17 mouse cellular contexts compared by ENCODE assay signal in the genomic region with DNA sequence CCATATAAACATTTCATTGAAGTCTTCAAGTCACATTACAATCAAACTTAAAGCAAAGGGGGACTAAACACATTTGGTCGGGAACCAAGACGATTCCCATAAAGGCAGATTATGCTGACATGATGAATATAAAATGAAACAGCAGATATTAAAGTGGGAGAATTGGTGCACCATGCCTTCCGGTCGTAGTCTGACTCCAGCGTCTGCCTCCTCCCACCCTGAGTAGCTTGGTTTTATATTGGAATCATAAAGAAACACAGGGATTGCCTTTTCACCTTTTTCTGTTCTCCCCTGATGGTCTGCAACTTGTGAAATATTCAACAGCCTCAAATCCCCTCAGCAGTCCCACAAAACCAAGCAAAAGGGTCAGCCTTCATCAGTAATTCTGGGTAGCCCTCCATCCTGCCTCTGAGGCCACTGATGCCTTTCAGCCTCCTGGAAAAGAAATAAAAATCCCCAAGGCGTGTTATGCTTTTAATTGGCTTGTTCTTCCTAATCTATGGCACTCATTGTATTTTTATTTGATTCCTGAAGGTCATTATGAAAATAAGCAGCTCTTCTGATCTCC.
"Had no signal": no experiment of that assay in that cellular context is flagged by ENCODE, and none has a peak within 500 bp of the region (broad histone marks: within the 10 kb centered on the region; RNA-seq: fewer than 3 reads in every experiment).

No protein-coding gene starts in this region.

- H3K27me3 ChIP-seq: kidney, embryonic 15.5 days; limb, embryonic 12.5 days; liver, embryonic 13.5 days; stomach, embryonic 15.5 days had no signal

- H3K9me3 ChIP-seq: kidney, embryonic 15.5 days; limb, embryonic 12.5 days; liver, embryonic 13.5 days; stomach, embryonic 15.5 days had no signal

- H3K4me2 ChIP-seq: kidney, embryonic 15.5 days; limb, embryonic 12.5 days; liver, embryonic 13.5 days; stomach, embryonic 15.5 days had no signal

- DNase-seq: kidney, adult 2 months; kidney, postnatal 10 days; kidney, postnatal 36 days; layer of hippocampus, postnatal 36 days; liver, embryonic 13.5 days; lung, adult 2 months; lung, postnatal 14 days; lung, postnatal 4 days; retina, postnatal 1 day; right cerebral cortex, postnatal 25 days; spleen, adult 18-20 months; thymus, postnatal 25 days had no signal

- H3K27ac ChIP-seq: kidney, embryonic 15.5 days; left cerebral cortex, adult 2 months; limb, embryonic 12.5 days; liver, embryonic 13.5 days; stomach, embryonic 15.5 days had no signal

- H3K9ac ChIP-seq: kidney, embryonic 15.5 days; limb, embryonic 12.5 days; liver, embryonic 13.5 days; stomach, embryonic 15.5 days had no signal

- ATAC-seq: intestine, postnatal 0 days had no signal

- H3K36me3 ChIP-seq: kidney, embryonic 15.5 days; limb, embryonic 12.5 days; liver, embryonic 13.5 days; stomach, embryonic 15.5 days had no signal

- H3K4me1 ChIP-seq: kidney, embryonic 15.5 days; liver, embryonic 13.5 days; stomach, embryonic 15.5 days had no signal

- H3K4me3 ChIP-seq: kidney, embryonic 15.5 days; left cerebral cortex, adult 2 months; limb, embryonic 12.5 days; liver, embryonic 13.5 days; stomach, embryonic 15.5 days had no signal
